Mouse (Mus musculus) kidney, postnatal 0 days (tissue): ENCODE measurements at regions not wholly inside any gene's neighbourhood (a gene's known extent, or its start where the extent isn't known, plus 50 kb on each side); places are given as distances from the start of the nearest gene placed in this dataset.

Experiments used
- ATAC-seq: fragments of 200-750 bp; cut with Nextera tagmentation; replicated peaks from 2 replicates; pipeline ENCODE4 v1.8.0; 2017; ENCODE audit warnings: low read depth, moderate number of reproducible peaks, moderate TSS enrichment, moderate library complexity; ENCODE audit not compliant: low FRiP score
- DNase-seq: peaks from one replicate; pipeline ENCODE4 v3.0.0-alpha.2; 2016; ENCODE audit warnings: low spot score
- H3K27ac ChIP-seq: fragments of 300-500 bp; sonication (generic); 2 replicates; pipeline ENCODE4 v1.5.1; 2014; ENCODE audit warnings: mild to moderate bottlenecking
- H3K27me3 ChIP-seq: fragments of 300-500 bp; sonication (generic); 2 replicates; pipeline ENCODE4 v1.6.1; 2014; ENCODE audit warnings: low read length, mixed read lengths; ENCODE audit not compliant: insufficient read depth
- H3K36me3 ChIP-seq: fragments of 300-500 bp; sonication (generic); 2 replicates; pipeline ENCODE4 v1.6.1; 2014; ENCODE audit warnings: low read length, mixed read lengths; ENCODE audit not compliant: insufficient read depth
- H3K4me1 ChIP-seq: fragments of 300-500 bp; sonication (generic); replicated peaks from 2 replicates; pipeline ENCODE4 v1.6.1; 2014; ENCODE audit warnings: antibody characterized with exemption, low read length, mixed read lengths; ENCODE audit not compliant: insufficient read depth
- H3K4me2 ChIP-seq: fragments of 300-500 bp; sonication (generic); 2 replicates; pipeline ENCODE4 v1.6.1; 2014; ENCODE audit warnings: mild to moderate bottlenecking, low read length, moderate library complexity, mixed read lengths
- H3K4me3 ChIP-seq: fragments of 300-500 bp; sonication (generic); replicated peaks from 2 replicates; pipeline ENCODE4 v1.5.1; 2014; ENCODE audit warnings: low read depth, low read length
- H3K9ac ChIP-seq: fragments of 300-500 bp; sonication (generic); 2 replicates; pipeline ENCODE4 v1.6.1; 2014; ENCODE audit warnings: low read depth, low read length
- H3K9me3 ChIP-seq: fragments of 300-500 bp; sonication (generic); replicated peaks from 2 replicates; pipeline ENCODE4 v1.6.1; 2016; ENCODE audit warnings: low read length, inconsistent platforms, mixed read lengths
- CTCF ChIP-seq: IDR thresholded peaks from 2 replicates; pipeline ENCODE4 v1.5.1; 2016; ENCODE audit warnings: antibody characterized with exemption, low read depth, mild to moderate bottlenecking, moderate library complexity
- whole genome bisulfite sequencing: fragments of 180-500 bp; shearing (Covaris S2); extraction: QIAGEN DNeasy Blood & Tissue Kit; methylation state at CpG from one replicate; pipeline ENCODE4 v1.1.7; 2014; 5-methylcytosine and 5-hydroxymethylcytosine counted together

GRCm38 (mm10) chr12:96167551-96167950 is 475.5 kb downstream of the Flrt2 start:
- H3K27me3 ChIP-seq: no peaks in the 10 kb centered on the region
- H3K9me3 ChIP-seq: no peaks in the 10 kb centered on the region
- H3K9ac ChIP-seq: no peak overlapping the region
- no peak overlapping the region for H3K27ac ChIP-seq
- H3K4me3 ChIP-seq: no peak overlapping the region
- DNase-seq (peak; percentile 6), ATAC-seq (no peak)
- no peak overlapping the region for H3K4me2 ChIP-seq
- no peaks in the 10 kb centered on the region for H3K4me1 ChIP-seq
- H3K36me3 ChIP-seq: no peaks in the 10 kb centered on the region
- WGBS: 83% methylated on average over 1 of the region's 1 CpGs
- TF ChIP-seq CTCF: no peak

- no peaks in the 10 kb centered on the region for H3K4me1 ChIP-seq
- no peak overlapping the region for H3K4me3 ChIP-seq
- H3K27me3 ChIP-seq: no peaks in the 10 kb centered on the region
- 51% methylated on average over 1 of the region's 1 CpGs for WGBS
- H3K9me3 ChIP-seq: no peaks in the 10 kb centered on the region
- ATAC-seq: no peak
- no peak overlapping the region for H3K27ac ChIP-seq
- TF ChIP-seq CTCF: no peak
- H3K4me2 ChIP-seq: no peak overlapping the region
- H3K36me3 ChIP-seq: no peaks in the 10 kb centered on the region
- no peak for DNase-seq
- H3K9ac ChIP-seq: no peak overlapping the region
Observed at GRCm38 (mm10) chr12:96198928-96199327, 506.9 kb downstream of the Flrt2 start.

GRCm38 (mm10) chr12:96201855-96202254 is 509.8 kb downstream of the Flrt2 start:
- TF ChIP-seq CTCF: no peak
- H3K9me3 ChIP-seq: no peaks in the 10 kb centered on the region
- no peak overlapping the region for H3K4me2 ChIP-seq
- no peaks in the 10 kb centered on the region for H3K36me3 ChIP-seq
- no peak overlapping the region for H3K4me3 ChIP-seq
- H3K4me1 ChIP-seq: no peaks in the 10 kb centered on the region
- H3K27me3 ChIP-seq: no peaks in the 10 kb centered on the region
- no peak for DNase-seq
- WGBS: 96% methylated on average over 1 of the region's 1 CpGs
- no peak overlapping the region for H3K27ac ChIP-seq
- ATAC-seq: no peak
- no peak overlapping the region for H3K9ac ChIP-seq

GRCm38 (mm10) chr12:96226446-96226845 is 534.4 kb downstream of the Flrt2 start:
- DNase-seq (no peak), ATAC-seq (no peak)
- no peak for TF ChIP-seq CTCF
- no peaks in the 10 kb centered on the region for H3K27me3 ChIP-seq
- H3K4me1 ChIP-seq: no peaks in the 10 kb centered on the region
- no peaks in the 10 kb centered on the region for H3K36me3 ChIP-seq
- H3K9ac ChIP-seq: no peak overlapping the region
- no peaks in the 10 kb centered on the region for H3K9me3 ChIP-seq
- H3K4me3 ChIP-seq: no peak overlapping the region
- WGBS: 69% methylated on average over 1 of the region's 1 CpGs
- no peak overlapping the region for H3K4me2 ChIP-seq
- no peak overlapping the region for H3K27ac ChIP-seq

GRCm38 (mm10) chr12:96228714-96229113 is 536.7 kb downstream of the Flrt2 start:
- Histone ChIP-seq H3K36me3 (no peaks in the 10 kb centered on the region), H3K4me3 (no peak overlapping the region), H3K9ac (no peak overlapping the region), H3K4me2 (no peak overlapping the region), H3K27ac (no peak overlapping the region), H3K27me3 (no peaks in the 10 kb centered on the region), H3K4me1 (no peaks in the 10 kb centered on the region), H3K9me3 (no peaks in the 10 kb centered on the region)
- TF ChIP-seq CTCF: no peak
- no peak for ATAC-seq
- no peak for DNase-seq
- 94% methylated on average over 3 of the region's 3 CpGs for WGBS

GRCm38 (mm10) chr12:96235510-96235909 is 543.5 kb downstream of the Flrt2 start:
- no peak overlapping the region for H3K4me2 ChIP-seq
- no peak overlapping the region for H3K9ac ChIP-seq
- 93% methylated on average over 1 of the region's 1 CpGs for WGBS

GRCm38 (mm10) chr12:96235996-96236525 is 544.0 kb downstream of the Flrt2 start:
- WGBS: 29% methylated on average over 3 of the region's 3 CpGs
- no peak overlapping the region for H3K4me2 ChIP-seq
- no peaks in the 10 kb centered on the region for H3K9me3 ChIP-seq
- no peaks in the 10 kb centered on the region for H3K4me1 ChIP-seq
- H3K4me3 ChIP-seq: no peak overlapping the region
- no peak for TF ChIP-seq CTCF
- DNase-seq (peak; percentile 60), ATAC-seq (no peak)
- no peaks in the 10 kb centered on the region for H3K27me3 ChIP-seq
- H3K36me3 ChIP-seq: no peaks in the 10 kb centered on the region
- no peak overlapping the region for H3K9ac ChIP-seq
- no peak overlapping the region for H3K27ac ChIP-seq

More at GRCm38 (mm10) chr12:96235510-96235909, 543.5 kb downstream of the Flrt2 start:
- ATAC-seq (no peak), DNase-seq (no peak)
- no peak for TF ChIP-seq CTCF
- no peaks in the 10 kb centered on the region for H3K9me3 ChIP-seq
- no peaks in the 10 kb centered on the region for H3K36me3 ChIP-seq
- H3K27me3 ChIP-seq: no peaks in the 10 kb centered on the region
- no peak overlapping the region for H3K4me3 ChIP-seq
- H3K27ac ChIP-seq: no peak overlapping the region
- H3K4me1 ChIP-seq: no peaks in the 10 kb centered on the region
